28 mouse cellular contexts compared by ENCODE assay signal in the genomic region with DNA sequence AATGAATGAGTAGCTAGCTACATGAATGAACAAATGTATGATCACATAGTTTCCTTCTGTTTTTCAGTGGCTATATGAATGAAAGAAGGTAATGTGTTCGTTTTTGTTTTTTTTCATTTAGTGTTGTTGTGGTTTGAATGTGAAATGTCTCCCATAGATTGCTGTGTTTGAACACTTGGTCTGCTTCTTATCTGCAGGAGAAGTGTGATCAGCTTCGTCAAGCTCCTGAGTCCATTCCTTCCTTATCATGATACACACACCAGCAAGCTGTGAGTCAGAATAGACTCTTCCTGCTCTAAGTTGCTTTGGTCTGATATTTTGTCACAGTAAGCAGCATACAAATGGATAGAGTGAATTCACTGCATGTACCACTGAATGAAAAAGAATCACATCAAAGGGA. TPM values are rescaled to one million over a fixed set of nuclear protein-coding genes. Genes with fewer than 3 reads are reported as not detected.
A peak's percentile ranks its signal among the peaks of the same experiment; 100 is the strongest.
DNase-seq lines count a peak whose midpoint lies in the region; ATAC-seq and TF ChIP-seq lines count a peak whose summit lies in the region.
"Had no signal": no experiment of that assay in that cellular context is flagged by ENCODE, and none has a peak within 500 bp of the region (broad histone marks: within the 10 kb centered on the region; RNA-seq: fewer than 3 reads in every experiment).

No protein-coding gene starts in this region.

- DNase-seq in 416B (ENCODE audit: low read depth) (peak; percentile 94), MEL (ENCODE audit: low read depth, low spot score) (peak; percentile 91)
- DNase-seq in right cerebral cortex, postnatal 4 days = no peak
- no peak for DNase-seq in urinary bladder, postnatal 10 days (ENCODE audit: low spot score)
- DNase-seq: adrenal gland, postnatal 25 days; cerebellum, adult 11 months; cerebellum, adult 8-10 months; cerebellum, postnatal 14 days; forebrain, postnatal 0 days; gastrocnemius, postnatal 14 days; heart, adult 2 months; heart, postnatal 14 days had no signal

- H3K27ac ChIP-seq in MEL (ENCODE audit: control insufficient read depth, low read depth, low read length) = no peak overlapping the region
- no peak overlapping the region for H3K27ac ChIP-seq in liver, embryonic 16.5 days (ENCODE audit: low read length)
- H3K27ac ChIP-seq: embryonic facial prominence, embryonic 13.5 days; forebrain, embryonic 13.5 days; heart, adult 2 months; heart, embryonic 15.5 days; hindbrain, embryonic 13.5 days; hindbrain, postnatal 0 days had no signal

- ATAC-seq in common myeloid progenitor, adult 5-6 weeks (replicated peaks; ENCODE audit: low read depth, poor library complexity, severe bottlenecking) = peak; percentile 66
- ATAC-seq in liver, embryonic 16.5 days (ENCODE audit: low read depth) = peak; percentile 44
- no peak for ATAC-seq in erythroid progenitor cell, adult 5-6 weeks (replicated peaks; ENCODE audit: low FRiP score, poor library complexity, severe bottlenecking)
- ATAC-seq: activated CD4-positive, CD25-positive, alpha-beta regulatory T cell, adult 4 months; Patski had no signal

- no peak for TF ChIP-seq RAD21 in MEL (IDR thresholded peaks at IDR 0.05; ENCODE audit: low read depth, low read length)

- no peak for TF ChIP-seq POLR2A in MEL (IDR thresholded peaks at IDR 0.05; ENCODE audit: control insufficient read depth in 1 of 2, insufficient read depth in 1 of 2, low read depth in 1 of 2, low read length in 2 of 2, poor library complexity in 1 of 2)

- H3K27me3 ChIP-seq in MEL (ENCODE audit: control insufficient read depth in 1 of 2, insufficient read depth in 2 of 2, low read length in 2 of 2) = no peaks in the 10 kb centered on the region
- H3K27me3 ChIP-seq in liver, embryonic 16.5 days (ENCODE audit: control insufficient read depth, insufficient read depth, low read depth, low read length) = peaks cover 6% of the 10 kb centered on the region
- H3K27me3 ChIP-seq: Patski had no signal

- peaks cover 6 to 20% of the 10 kb centered on the region in 2 experiments for H3K4me1 ChIP-seq in MEL (ENCODE audit: control insufficient read depth in 1 of 2, insufficient read depth in 2 of 2, low read length in 2 of 2)
- no peaks in the 10 kb centered on the region for H3K4me1 ChIP-seq in liver, embryonic 16.5 days (ENCODE audit: control insufficient read depth, low read depth, low read length)
- H3K4me1 ChIP-seq: embryonic facial prominence, embryonic 13.5 days had no signal

- no peaks in the 10 kb centered on the region for H3K9me3 ChIP-seq in MEL (replicated peaks; ENCODE audit: insufficient read depth, low read length)
- no peaks in the 10 kb centered on the region for H3K9me3 ChIP-seq in liver, embryonic 16.5 days (replicated peaks; ENCODE audit: control insufficient read depth, low read length)
- H3K9me3 ChIP-seq: embryonic facial prominence, embryonic 13.5 days; forebrain, embryonic 13.5 days; heart, embryonic 15.5 days; hindbrain, embryonic 13.5 days had no signal

- no peaks in the 10 kb centered on the region for H3K79me2 ChIP-seq in MEL (ENCODE audit: control insufficient read depth, insufficient read depth, low read length, poor library complexity)

- H3K4me2 ChIP-seq in liver, embryonic 16.5 days (ENCODE audit: low read depth, low read length) = no peak overlapping the region
- H3K4me2 ChIP-seq: embryonic facial prominence, embryonic 13.5 days; forebrain, embryonic 13.5 days; heart, embryonic 11.5 days; heart, embryonic 15.5 days had no signal

- 14% methylated on average over 2 of the region's 2 CpGs for WGBS in liver, embryonic 16.5 days (ENCODE audit: insufficient replicate concordance)

- peak overlapping the region in 1 of 2 experiments; percentile 29; a peak in 2 of 4 replicates for H3K4me3 ChIP-seq in MEL (ENCODE audit: control insufficient read depth in 1 of 2, insufficient read depth in 1 of 2, low read depth in 2 of 2, low read length in 2 of 2)
- no peak overlapping the region for H3K4me3 ChIP-seq in liver, embryonic 16.5 days (ENCODE audit: low read depth, low read length)
- H3K4me3 ChIP-seq: embryonic facial prominence, embryonic 13.5 days; forebrain, embryonic 13.5 days; heart, adult 2 months; heart, embryonic 15.5 days had no signal

- peak; percentile 96 to 99 for TF ChIP-seq EP300 in MEL (IDR thresholded peaks at IDR 0.05; ENCODE audit: low read depth in 1 of 2, low read length in 2 of 2)

- no peak overlapping the region for H3K9ac ChIP-seq in MEL (ENCODE audit: control insufficient read depth, low read depth, low read length, poor library complexity, severe bottlenecking)
- no peak overlapping the region for H3K9ac ChIP-seq in liver, embryonic 16.5 days (ENCODE audit: low read depth, low read length)
- H3K9ac ChIP-seq: embryonic facial prominence, embryonic 13.5 days; forebrain, embryonic 13.5 days; forebrain, postnatal 0 days; heart, embryonic 15.5 days; hindbrain, embryonic 13.5 days had no signal

- H3K36me3 ChIP-seq in MEL (ENCODE audit: control insufficient read depth in 1 of 2, insufficient read depth in 2 of 2, low read length in 2 of 2) = peaks cover 0 to 13% of the 10 kb centered on the region in 2 experiments; a peak in 2 of 4 replicates
- no peaks in the 10 kb centered on the region for H3K36me3 ChIP-seq in liver, embryonic 16.5 days (ENCODE audit: control insufficient read depth, insufficient read depth)
- H3K36me3 ChIP-seq: heart, embryonic 15.5 days; hindbrain, embryonic 13.5 days had no signal

- no peak for TF ChIP-seq CTCF in MEL (IDR thresholded peaks at IDR 0.05 in 2 of 3, conservative IDR thresholded peaks at IDR 0.05 in 1 of 3; ENCODE audit: control insufficient read depth in 1 of 3, insufficient read depth in 1 of 3, low read depth in 2 of 3, low read length in 3 of 3, poor library complexity in 1 of 3, severe bottlenecking in 1 of 3)

TF ChIP-seq in MEL, 35 proteins besides CTCF, POLR2A, EP300 and RAD21 (continues in another document):
- TF ChIP-seq BHLHE40 (IDR thresholded peaks at IDR 0.05; ENCODE audit: borderline replicate concordance, low read depth, low read length) (peak; percentile 84), ETS1 (IDR thresholded peaks at IDR 0.05; ENCODE audit: low read depth, low read length) (peak; percentile 95), MAFK (IDR thresholded peaks at IDR 0.05; ENCODE audit: borderline replicate concordance, low read depth, low read length) (no peak), RCOR1 (IDR thresholded peaks at IDR 0.05; ENCODE audit: low read depth, low read length) (peak; percentile 91), MXI1 (IDR thresholded peaks at IDR 0.05; ENCODE audit: low read depth, low read length) (peak; percentile 58; the same call in 1 of the 2 replicates), NRF1 (IDR thresholded peaks at IDR 0.05; ENCODE audit: insufficient read depth, low read depth, low read length, poor library complexity, severe bottlenecking) (no peak), MEF2A (IDR thresholded peaks at IDR 0.05; ENCODE audit: extremely low read depth, insufficient replicate concordance, low read depth, low read length, poor library complexity, severe bottlenecking) (no peak), MAX (IDR thresholded peaks at IDR 0.05; ENCODE audit: low read length) (peak; percentile 62), TCF12 (IDR thresholded peaks at IDR 0.05; ENCODE audit: low read depth, low read length) (peak; percentile 97)

RNA-seq across cellular contexts. Expression of a gene that starts 6.0 kb away (rescaled TPM):
- not detected in 2 replicates for total RNA-seq in MEL (2012; rRNA removed)
- polyA plus RNA-seq in MEL (2012; ENCODE audit: insufficient read depth in 1 of 2, insufficient read length in 2 of 2, low read depth in 1 of 2, low replicate concordance in 2 of 2, missing spikeins in 1 of 2) = under 1 TPM in 1 of 2 experiments, not detected in 1; 0.13 TPM
- not detected in 2 replicates for total RNA-seq in common myeloid progenitor, adult 5-6 weeks (2017)
- polyA plus RNA-seq in liver, embryonic 16.5 days (2015; fragmentation: Nextera tagmentation; extraction: Ambion mirVana) = 0.05 and 0.07 TPM in 2 replicates
- total RNA-seq in erythroid progenitor cell, adult 5-6 weeks (2015; ENCODE audit: low replicate concordance) = not detected in 2 replicates
- total RNA-seq in erythroid progenitor cell, adult 5-6 weeks (2017; ENCODE audit: low replicate concordance) = not detected in 2 replicates
- total RNA-seq: adrenal gland, postnatal 25 days; hematopoietic stem cell, adult 5-6 weeks had no signal
- polyA plus RNA-seq: activated CD4-positive, CD25-positive, alpha-beta regulatory T cell, adult 4 months had no signal

RNA-seq across cellular contexts. Expression of a gene that starts 22.0 kb away (rescaled TPM):
- 1.0 and 1.6 TPM in 2 replicates for total RNA-seq in MEL (2012; rRNA removed)
- polyA plus RNA-seq in MEL (2012; ENCODE audit: insufficient read depth in 1 of 2, insufficient read length in 2 of 2, low read depth in 1 of 2, low replicate concordance in 2 of 2, missing spikeins in 1 of 2) = 1 to 10 TPM in 1 of 2 experiments, not detected in 1; 6.4 TPM
- 0.19 and 0.87 TPM in 2 replicates for total RNA-seq in common myeloid progenitor, adult 5-6 weeks (2017)
- 4.0 and 4.7 TPM in 2 replicates for polyA plus RNA-seq in liver, embryonic 16.5 days (2015; fragmentation: Nextera tagmentation; extraction: Ambion mirVana)
- not detected in 2 replicates for total RNA-seq in erythroid progenitor cell, adult 5-6 weeks (2015; ENCODE audit: low replicate concordance)
- total RNA-seq in erythroid progenitor cell, adult 5-6 weeks (2017; ENCODE audit: low replicate concordance) = not detected in 2 replicates

RNA-seq across cellular contexts. Expression of a gene that starts 34.8 kb away (rescaled TPM):
- not detected in 2 replicates for total RNA-seq in MEL (2012; rRNA removed)
- not detected for polyA plus RNA-seq in MEL (2012; ENCODE audit: insufficient read depth in 1 of 2, insufficient read length in 2 of 2, low read depth in 1 of 2, low replicate concordance in 2 of 2, missing spikeins in 1 of 2)
- total RNA-seq in common myeloid progenitor, adult 5-6 weeks (2017) = 0.69 TPM in 1 of 2 replicates, not detected in the other
- 6.9 and 8.5 TPM in 2 replicates for polyA plus RNA-seq in liver, embryonic 16.5 days (2015; fragmentation: Nextera tagmentation; extraction: Ambion mirVana)
- total RNA-seq in erythroid progenitor cell, adult 5-6 weeks (2015; ENCODE audit: low replicate concordance) = 5.0 and 13.4 TPM in 2 replicates
- total RNA-seq in erythroid progenitor cell, adult 5-6 weeks (2017; ENCODE audit: low replicate concordance) = 4.5 and 9.2 TPM in 2 replicates
- total RNA-seq: adrenal gland, adult 18-20 months; ES-E14; forebrain, postnatal 0 days; gastrocnemius, adult 18-20 months; gastrocnemius, postnatal 14 days; heart, adult 2 months; heart, postnatal 14 days; hindbrain, postnatal 0 days had no signal
- polyA plus RNA-seq: embryonic facial prominence, embryonic 13.5 days; forebrain, embryonic 13.5 days; heart, embryonic 11.5 days; hindbrain, embryonic 13.5 days; hindbrain, postnatal 0 days had no signal

RNA-seq across cellular contexts. Expression of a gene that starts 38.6 kb away (rescaled TPM):
- total RNA-seq in MEL (2012; rRNA removed) = not detected in 2 replicates
- polyA plus RNA-seq in MEL (2012; ENCODE audit: insufficient read depth in 1 of 2, insufficient read length in 2 of 2, low read depth in 1 of 2, low replicate concordance in 2 of 2, missing spikeins in 1 of 2) = not detected
- 0.50 and 1.6 TPM in 2 replicates for total RNA-seq in common myeloid progenitor, adult 5-6 weeks (2017)
- polyA plus RNA-seq in liver, embryonic 16.5 days (2015; fragmentation: Nextera tagmentation; extraction: Ambion mirVana) = 3.8 and 5.6 TPM in 2 replicates
- 63.3 and 73.2 TPM in 2 replicates for total RNA-seq in erythroid progenitor cell, adult 5-6 weeks (2015; ENCODE audit: low replicate concordance)
- 4.9 and 13.5 TPM in 2 replicates for total RNA-seq in erythroid progenitor cell, adult 5-6 weeks (2017; ENCODE audit: low replicate concordance)
- total RNA-seq: adrenal gland, adult 18-20 months; adrenal gland, postnatal 25 days; ES-E14; forebrain, postnatal 0 days; gastrocnemius, adult 18-20 months; gastrocnemius, postnatal 14 days; hindbrain, postnatal 0 days had no signal
- polyA plus RNA-seq: embryonic facial prominence, embryonic 13.5 days; forebrain, embryonic 13.5 days; heart, embryonic 11.5 days; hindbrain, embryonic 13.5 days had no signal

RNA-seq across cellular contexts. Expression of a gene that starts 38.7 kb away (rescaled TPM):
- total RNA-seq in MEL (2012; rRNA removed) = not detected in 2 replicates
- not detected for polyA plus RNA-seq in MEL (2012; ENCODE audit: insufficient read depth in 1 of 2, insufficient read length in 2 of 2, low read depth in 1 of 2, low replicate concordance in 2 of 2, missing spikeins in 1 of 2)
- total RNA-seq in common myeloid progenitor, adult 5-6 weeks (2017) = not detected in 2 replicates
- not detected in 2 replicates for polyA plus RNA-seq in liver, embryonic 16.5 days (2015; fragmentation: Nextera tagmentation; extraction: Ambion mirVana)
- not detected in 2 replicates for total RNA-seq in erythroid progenitor cell, adult 5-6 weeks (2015; ENCODE audit: low replicate concordance)
- total RNA-seq in erythroid progenitor cell, adult 5-6 weeks (2017; ENCODE audit: low replicate concordance) = not detected in 2 replicates
- total RNA-seq: adrenal gland, adult 18-20 months; adrenal gland, postnatal 25 days; ES-E14; forebrain, postnatal 0 days; gastrocnemius, adult 18-20 months; gastrocnemius, postnatal 14 days; heart, adult 2 months; heart, postnatal 14 days; hematopoietic stem cell, adult 5-6 weeks; hindbrain, postnatal 0 days had no signal
- polyA plus RNA-seq: embryonic facial prominence, embryonic 13.5 days; forebrain, embryonic 13.5 days; forebrain, postnatal 0 days; gonadal fat pad, adult 2 months; heart, adult 2 months; heart, embryonic 11.5 days; heart, embryonic 15.5 days; hindbrain, embryonic 13.5 days; hindbrain, postnatal 0 days; Patski had no signal

Comparison
In these comparisons a context has a peak if more than half of its experiments do, and no peak if none do; other contexts are left out.
1. DNase-seq: peak in 416B (single experiment) and MEL (single experiment); none in right cerebral cortex, postnatal 4 days (single experiment) and urinary bladder, postnatal 10 days (single experiment).